5 mouse cellular contexts compared by ENCODE assay signal in the genomic region with DNA sequence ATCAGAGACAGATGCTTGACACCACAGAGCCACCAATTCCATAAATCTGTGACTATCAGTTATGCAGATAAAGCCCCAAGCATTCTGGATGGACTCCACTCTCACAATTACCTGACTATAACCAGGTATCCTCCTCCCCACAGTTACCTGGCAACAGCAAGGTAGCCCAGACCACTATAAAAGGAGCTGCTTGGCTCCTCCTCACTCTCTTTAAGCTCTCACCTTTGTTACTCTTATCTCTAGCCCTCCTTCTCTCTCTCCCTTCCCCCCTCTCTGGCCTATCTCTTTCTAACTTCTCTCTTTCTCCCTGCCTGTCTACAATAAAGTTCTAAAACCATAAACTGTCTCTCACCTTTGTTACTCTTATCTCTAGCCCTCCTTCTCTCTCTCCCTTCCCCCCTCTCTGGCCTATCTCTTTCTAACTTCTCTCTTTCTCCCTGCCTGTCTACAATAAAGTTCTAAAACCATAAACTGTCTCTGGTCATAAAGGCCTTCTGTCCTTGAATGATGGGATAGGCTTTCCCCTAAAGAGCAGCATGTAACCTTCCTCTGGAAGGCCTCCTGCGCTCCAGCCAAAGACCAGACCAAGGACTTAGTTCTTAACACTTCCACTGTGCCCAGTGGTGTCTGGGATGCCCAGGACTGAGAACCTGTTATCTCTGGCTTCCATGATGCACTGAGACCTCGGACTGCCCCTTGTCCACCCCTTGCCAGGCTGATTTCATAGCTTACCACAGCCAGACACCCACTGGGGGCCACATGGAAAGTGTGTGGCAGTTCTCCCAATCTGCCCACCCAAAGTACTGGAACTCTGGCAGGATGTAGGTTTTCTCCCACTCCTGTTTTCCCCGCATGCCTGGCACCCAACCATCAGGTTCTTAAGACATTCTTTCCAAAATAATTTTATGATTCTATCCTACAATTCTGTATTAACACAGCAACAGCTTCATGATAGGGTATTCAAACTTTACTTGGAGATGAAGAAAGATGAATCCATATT.
DNase-seq lines count a peak whose midpoint lies in the region; ATAC-seq lines count a peak whose summit lies in the region.
"Not testable (repeated sequence)": the region's sequence is repeated elsewhere in the genome, so short reads cannot be mapped to it uniquely, and the experiment has no call there.

No protein-coding gene starts in this region.

- not testable (repeated sequence) for H3K9ac ChIP-seq in intestine, embryonic 16.5 days (ENCODE audit: low read depth, low read length)

- not testable (repeated sequence) for H3K9me3 ChIP-seq in intestine, embryonic 16.5 days (ENCODE audit: control insufficient read depth, low read length)

- not testable (repeated sequence) for H3K27ac ChIP-seq in intestine, embryonic 16.5 days (ENCODE audit: low read length)

- WGBS in intestine, embryonic 16.5 days: 71% methylated on average over 3 of the region's 3 CpGs

- H3K27me3 ChIP-seq in intestine, embryonic 16.5 days (replicated peaks; ENCODE audit: control insufficient read depth, insufficient read depth, low read length): not testable (repeated sequence)

- DNase-seq in MEL-GATA-1-ER (ENCODE audit: extremely low read depth, low read depth) (peak; percentile 31), adipocyte (ENCODE audit: low spot score) (peak; percentile 1)
- peak; percentile 8 for DNase-seq in telencephalon, adult 2 months (ENCODE audit: low read depth, low spot score)

- not testable (repeated sequence) for H3K4me1 ChIP-seq in intestine, embryonic 16.5 days (ENCODE audit: control insufficient read depth, insufficient read depth, low read length)

- peak; percentile 90 for ATAC-seq in frontal cortex, adult (ENCODE audit: low TSS enrichment)
- ATAC-seq in intestine, embryonic 16.5 days: peak; percentile 69

- H3K4me3 ChIP-seq in intestine, embryonic 16.5 days (ENCODE audit: low read length): not testable (repeated sequence)

- not testable (repeated sequence) for H3K4me2 ChIP-seq in intestine, embryonic 16.5 days (ENCODE audit: low read depth, low read length)

- not testable (repeated sequence) for H3K36me3 ChIP-seq in intestine, embryonic 16.5 days (ENCODE audit: control insufficient read depth, insufficient read depth, low read length)
